Mouse (Mus musculus) CH12.LX (cell line): ENCODE data around the gene Nav3. TPM values are rescaled to one million over a fixed set of nuclear protein-coding genes. Genes with fewer than 3 reads are reported as not detected.

Experiments used
- DNase-seq: peaks from one replicate; pipeline ENCODE4 v3.0.0-alpha.2; 2013; ENCODE audit errors: extremely low read depth
- H3K27ac ChIP-seq: 2 replicates; pipeline ENCODE4 v1.5.1; 2012; ENCODE audit warnings: low read depth, mild to moderate bottlenecking, control low read depth, moderate library complexity; ENCODE audit not compliant: insufficient read depth
- H3K27me3 ChIP-seq: replicated peaks from 2 replicates; pipeline ENCODE3; 2012; ENCODE audit warnings: inconsistent platforms
- H3K36me3 ChIP-seq, 2 experiments: replicated peaks in 1 of 2; 2 replicates each; pipeline versions ENCODE3 to v1.6.1; 2012; ENCODE audit warnings: inconsistent platforms in 1 of 2, low read length in 1 of 2, mild to moderate bottlenecking in 1 of 2, mixed read lengths in 1 of 2, moderate library complexity in 1 of 2; ENCODE audit not compliant: control insufficient read depth in 1 of 2, insufficient read depth in 1 of 2
- H3K4me1 ChIP-seq, 2 experiments: 2 replicates each; pipeline ENCODE4 v1.6.1; 2012; ENCODE audit warnings: inconsistent platforms in 1 of 2, moderate library complexity in 1 of 2; ENCODE audit not compliant: insufficient read depth in 2 of 2, control insufficient read depth in 1 of 2
- H3K4me2 ChIP-seq: 2 replicates; pipeline ENCODE4 v1.6.1; 2012; ENCODE audit warnings: low read depth, mild to moderate bottlenecking, control low read depth; ENCODE audit not compliant: poor library complexity, insufficient read depth, severe bottlenecking
- H3K4me3 ChIP-seq, 3 experiments: fragments of 150-350 bp in 1 of 3; sonication (generic) in 1 of 3; replicated peaks in 1 of 3; 2 replicates each; pipeline versions ENCODE3 to v1.5.1; 2011 to 2012; ENCODE audit warnings: low read depth in 2 of 3, low read length in 2 of 3, mild to moderate bottlenecking in 2 of 3, moderate library complexity in 2 of 3, control low read depth in 1 of 3, improper control_type of control experiment in 1 of 3, inconsistent platforms in 1 of 3, mixed read lengths in 1 of 3; ENCODE audit not compliant: poor library complexity in 1 of 3
- H3K79me2 ChIP-seq: replicated peaks from 2 replicates; pipeline ENCODE4 v1.6.1; 2012; ENCODE audit warnings: mild to moderate bottlenecking, moderate library complexity; ENCODE audit not compliant: control insufficient read depth, poor library complexity, insufficient read depth, severe bottlenecking; ENCODE audit errors: extremely low read depth
- H3K9ac ChIP-seq: 2 replicates; pipeline ENCODE4 v1.6.1; 2012; ENCODE audit warnings: low read depth, mild to moderate bottlenecking, control low read depth, moderate library complexity; ENCODE audit not compliant: insufficient read depth
- H3K9me3 ChIP-seq: replicated peaks from 2 replicates; pipeline ENCODE3; 2012; ENCODE audit warnings: low read length, inconsistent platforms, mixed read lengths
- BHLHE40 ChIP-seq: IDR thresholded peaks from 2 replicates; pipeline ENCODE4 v1.6.1; 2011; ENCODE audit warnings: mild to moderate bottlenecking, low read depth, low read length, improper control_type of control experiment
- CHD1 ChIP-seq: IDR thresholded peaks from 2 replicates; pipeline ENCODE4 v1.6.1; 2012; ENCODE audit warnings: low read depth, low read length, improper control_type of control experiment, inconsistent platforms
- CHD2 ChIP-seq: IDR thresholded peaks from 2 replicates; pipeline ENCODE4 v1.6.1; 2011; ENCODE audit warnings: low read length, improper control_type of control experiment
- CTCF ChIP-seq, 2 experiments: IDR thresholded peaks in 1 of 2; conservative IDR thresholded peaks in 1 of 2; 2 replicates each; pipeline ENCODE4 v1.5.1; 2011 to 2012; ENCODE audit warnings: low read depth in 2 of 2, low read length in 2 of 2, improper control_type of control experiment in 1 of 2, inconsistent platforms in 1 of 2, mild to moderate bottlenecking in 1 of 2, moderate library complexity in 1 of 2
- E2F4 ChIP-seq: IDR thresholded peaks from 2 replicates; pipeline ENCODE4 v1.6.1; 2011; ENCODE audit warnings: low read depth, low read length, improper control_type of control experiment; ENCODE audit not compliant: insufficient replicate concordance
- EP300 ChIP-seq: IDR thresholded peaks from 2 replicates; pipeline ENCODE4 v1.6.1; 2011; ENCODE audit warnings: low read length, improper control_type of control experiment
- ETS1 ChIP-seq: conservative IDR thresholded peaks from 2 replicates; pipeline ENCODE4 v1.6.1; 2012; ENCODE audit warnings: low read depth, mild to moderate bottlenecking, inconsistent platforms, low read length, improper control_type of control experiment, moderate library complexity
- HCFC1 ChIP-seq: IDR thresholded peaks from 2 replicates; pipeline ENCODE4 v1.6.1; 2012; ENCODE audit warnings: low read depth, mild to moderate bottlenecking, inconsistent platforms, low read length, improper control_type of control experiment
- IRF4 ChIP-seq: IDR thresholded peaks from 2 replicates; pipeline ENCODE4 v1.6.1; 2014; ENCODE audit warnings: low read depth, mild to moderate bottlenecking, inconsistent platforms, low read length, improper control_type of control experiment
- JUN ChIP-seq: IDR thresholded peaks from 2 replicates; pipeline ENCODE4 v1.6.1; 2011; ENCODE audit warnings: low read depth, mild to moderate bottlenecking, low read length, improper control_type of control experiment, moderate library complexity; ENCODE audit not compliant: insufficient read depth
- JUND ChIP-seq: conservative IDR thresholded peaks from 2 replicates; pipeline ENCODE4 v1.6.1; 2011; ENCODE audit warnings: low read depth, low read length, improper control_type of control experiment
- KAT2A ChIP-seq: IDR thresholded peaks from 2 replicates; pipeline ENCODE4 v1.6.1; 2012; ENCODE audit warnings: low read length, improper control_type of control experiment, inconsistent platforms; ENCODE audit not compliant: insufficient replicate concordance
- MAFK ChIP-seq: IDR thresholded peaks from 2 replicates; pipeline ENCODE4 v1.6.1; 2011; ENCODE audit warnings: low read length, improper control_type of control experiment; ENCODE audit not compliant: insufficient replicate concordance
- MAX ChIP-seq: IDR thresholded peaks from 2 replicates; pipeline ENCODE4 v1.6.1; 2011; ENCODE audit warnings: low read length, improper control_type of control experiment
- MXI1 ChIP-seq: IDR thresholded peaks from 2 replicates; pipeline ENCODE4 v1.6.1; 2011; ENCODE audit warnings: mild to moderate bottlenecking, low read depth, low read length, improper control_type of control experiment
- MYC ChIP-seq: IDR thresholded peaks from 2 replicates; pipeline ENCODE4 v1.6.1; 2011; ENCODE audit warnings: low read depth, mild to moderate bottlenecking, improper control_type of control experiment, low read length
- POLR2A ChIP-seq: IDR thresholded peaks from 2 replicates; pipeline ENCODE4 v1.6.1; 2011; ENCODE audit warnings: low read depth, mild to moderate bottlenecking, improper control_type of control experiment, low read length
- POLR2AphosphoS2 ChIP-seq: IDR thresholded peaks from 2 replicates; pipeline ENCODE4 v1.6.1; 2011; ENCODE audit warnings: low read depth, low read length, improper control_type of control experiment
- SIN3A ChIP-seq: IDR thresholded peaks from 2 replicates; pipeline ENCODE4 v1.6.1; 2012; ENCODE audit warnings: low read length, improper control_type of control experiment, inconsistent platforms
- SMC3 ChIP-seq: IDR thresholded peaks from 2 replicates; pipeline ENCODE4 v1.6.1; 2011; ENCODE audit warnings: low read depth, low read length, improper control_type of control experiment
- UBTF ChIP-seq: IDR thresholded peaks from 2 replicates; pipeline ENCODE4 v1.6.1; 2012; ENCODE audit warnings: low read depth, mild to moderate bottlenecking, inconsistent platforms, low read length, improper control_type of control experiment, moderate library complexity
- USF2 ChIP-seq: conservative IDR thresholded peaks from 2 replicates; pipeline ENCODE4 v1.6.1; 2011; ENCODE audit warnings: low read depth, low read length, improper control_type of control experiment
- ZKSCAN1 ChIP-seq: IDR thresholded peaks from 2 replicates; pipeline ENCODE4 v1.6.1; 2012; ENCODE audit warnings: low read depth, inconsistent platforms, low read length, improper control_type of control experiment, borderline replicate concordance
- ZNF384 ChIP-seq: IDR thresholded peaks from 2 replicates; pipeline ENCODE4 v1.6.1; 2012; ENCODE audit warnings: low read depth, low read length, improper control_type of control experiment, inconsistent platforms
- dilution Hi-C: fragments of 300-500 bp; cut with MboI; formaldehyde crosslinking; loops from 2 replicates; pipeline ENCODE4 v1.14.3; 2020; ENCODE audit warnings: low sequenced_read_pairs; ENCODE audit not compliant: extremely low pct_unique_long_range_greater_than_20kb, extremely low pct_ligation_motif_present
- in situ Hi-C: fragments of 300-500 bp; cut with MboI; formaldehyde crosslinking; loops from 3 replicates; pipeline ENCODE4 v1.14.3; 2019; ENCODE audit warnings: low sequenced_read_pairs, low pct_ligation_motif_present, low pct_unique_long_range_greater_than_20kb, mixed read lengths
- polyA plus RNA-seq: library from polyadenylated mRNA; unstranded; fragments of >175 nt; gene quantifications from 2 replicates; pipeline ENCODE4 v1.2.1, GENCODE M21; 2012; ENCODE audit warnings: low read depth; ENCODE audit not compliant: insufficient read length
- total RNA-seq, 2 experiments: library from RNA; depleted of rRNA; stranded (reverse); fragments of 300-350 nt in 1 of 2; fragments of >200 nt in 1 of 2; gene quantifications; 2 replicates each; pipeline ENCODE4 v1.2.3; 2012 to 2014

Gene Nav3
- total and polyA plus RNA-seq, 3 experiments = 0.03 TPM; not detected in 2

DNA sequence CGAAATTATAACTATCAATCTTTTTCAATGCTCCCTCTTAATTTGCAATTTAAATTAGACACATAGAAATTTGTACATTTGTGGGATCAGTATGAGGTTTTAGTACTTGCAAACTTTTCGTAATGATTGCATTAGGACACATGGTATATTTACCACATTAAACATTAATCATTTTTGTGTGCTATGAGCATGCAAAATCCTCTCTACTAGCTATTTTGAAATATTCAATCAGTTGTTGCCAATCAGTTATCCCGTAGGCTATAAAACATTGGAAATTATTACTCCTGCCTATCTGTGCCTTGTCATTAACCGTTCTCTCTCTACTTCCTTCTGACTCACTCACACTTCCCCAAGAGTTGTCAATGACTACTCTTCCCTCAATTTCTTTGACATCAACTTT, 579.9 kb downstream of the Nav3 start:
- Histone ChIP-seq H3K4me1 (no peaks in the 10 kb centered on the region), H3K9ac (no peak overlapping the region), H3K36me3 (no peaks in the 10 kb centered on the region), H3K4me3 (no peak overlapping the region), H3K27ac (no peak overlapping the region), H3K27me3 (no peaks in the 10 kb centered on the region), H3K79me2 (no peaks in the 10 kb centered on the region), H3K4me2 (no peak overlapping the region)
- dilution Hi-C loops = no loop called here
- in situ Hi-C loops = no loop called here
- no peak for DNase-seq
- no peak for TF ChIP-seq MAFK
- no peak for TF ChIP-seq KAT2A
- TF ChIP-seq CHD2 = no peak
- TF ChIP-seq ZKSCAN1 = no peak
- TF ChIP-seq UBTF = no peak
- TF ChIP-seq USF2 = no peak
- TF ChIP-seq CHD1 = no peak
- TF ChIP-seq, all 38 proteins: peak for 0
- no peaks in the 10 kb centered on the region for H3K9me3 ChIP-seq

DNA sequence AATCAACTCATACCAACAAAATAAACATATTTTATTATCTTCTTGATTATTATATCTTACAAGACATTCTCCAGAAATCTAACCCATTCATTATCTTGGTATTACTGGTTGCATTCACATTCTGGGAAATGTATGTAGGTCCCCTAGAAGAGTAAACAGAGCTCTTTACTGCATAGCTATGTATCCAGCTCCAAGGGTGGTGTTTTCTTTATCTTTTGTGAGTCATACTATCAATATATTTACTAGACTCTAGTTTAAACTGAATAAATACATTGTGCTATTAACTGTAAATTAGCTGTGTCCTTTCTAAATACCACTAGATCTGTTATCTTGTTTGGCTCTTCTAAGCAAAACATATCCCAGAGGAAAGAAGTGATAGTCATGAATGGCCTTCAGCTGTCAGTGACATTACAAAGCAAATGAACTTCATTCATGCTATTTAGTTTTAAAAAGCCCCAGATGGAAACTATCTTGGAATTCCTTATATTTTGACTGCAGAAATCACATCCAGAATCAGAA, 580.6 kb downstream of the Nav3 start:
- Histone ChIP-seq H3K4me3 (no peak overlapping the region), H3K4me1 (no peaks in the 10 kb centered on the region), H3K9ac (no peak overlapping the region), H3K27ac (no peak overlapping the region), H3K4me2 (no peak overlapping the region), H3K36me3 (no peaks in the 10 kb centered on the region), H3K9me3 (no peaks in the 10 kb centered on the region), H3K79me2 (no peaks in the 10 kb centered on the region), H3K27me3 (no peaks in the 10 kb centered on the region)
- TF ChIP-seq E2F4 (no peak), UBTF (no peak), EP300 (no peak), HCFC1 (no peak), SMC3 (no peak), MAX (no peak), SIN3A (no peak), CHD2 (no peak), ZNF384 (no peak)
- dilution Hi-C loops (no loop called here), in situ Hi-C loops (no loop called here)
- no peak for DNase-seq

DNA sequence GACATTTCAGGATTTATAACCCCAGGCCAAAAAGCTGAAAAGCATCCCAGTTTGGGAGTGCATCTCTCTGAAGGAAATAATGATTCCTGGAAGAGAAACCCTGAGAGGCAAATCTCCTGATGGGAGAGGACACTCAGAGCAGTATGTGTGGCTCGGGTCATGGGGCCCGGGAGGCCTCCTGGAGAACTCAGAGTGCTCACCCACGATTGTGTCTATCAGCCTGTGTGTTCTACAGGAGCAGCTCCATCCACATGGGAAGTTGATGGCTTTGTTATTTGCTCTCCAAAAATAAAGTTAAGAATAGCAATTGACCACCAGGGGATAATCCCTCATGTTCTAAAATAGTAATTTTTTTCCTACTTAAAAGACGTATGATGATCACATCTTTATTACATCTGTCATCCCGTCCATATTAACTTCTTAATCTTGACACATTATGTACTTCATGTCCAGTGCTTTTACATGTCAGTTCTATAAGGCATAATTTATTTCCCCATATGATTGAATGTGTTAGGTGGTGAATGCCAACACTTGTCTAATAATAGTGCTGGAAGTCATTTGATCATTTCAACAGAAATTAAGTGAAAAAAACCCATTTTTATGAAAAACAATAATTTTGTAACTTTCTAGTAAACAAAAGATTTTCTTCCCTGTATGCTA, 581.2 kb downstream of the Nav3 start:
- dilution Hi-C loops = no loop called here

More for the DNA sequence above, 581.2 kb downstream of the Nav3 start:
- H3K4me3 ChIP-seq = no peak overlapping the region
- in situ Hi-C loops = no loop called here
- H3K9me3 ChIP-seq = no peaks in the 10 kb centered on the region
- no peak for DNase-seq
- no peak overlapping the region for H3K9ac ChIP-seq
- no peak overlapping the region for H3K4me2 ChIP-seq
- no peak for TF ChIP-seq IRF4
- TF ChIP-seq MAX = no peak
- no peak for TF ChIP-seq UBTF
- TF ChIP-seq MYC = no peak
- TF ChIP-seq CTCF (conservative IDR thresholded peaks at IDR 0.05 in 1 of 2, IDR thresholded peaks at IDR 0.05 in 1 of 2; ENCODE audit: low read depth in 2 of 2, low read length in 2 of 2) = no peak
- TF ChIP-seq POLR2A = no peak
- no peak for TF ChIP-seq MAFK
- no peak for TF ChIP-seq ETS1
- TF ChIP-seq E2F4 = no peak
- TF ChIP-seq JUN = no peak
- TF ChIP-seq MXI1 = no peak
- no peak for TF ChIP-seq BHLHE40
- no peak for TF ChIP-seq EP300
- TF ChIP-seq ZKSCAN1 = no peak
- no peak for TF ChIP-seq POLR2AphosphoS2
- no peak for TF ChIP-seq CHD2
- TF ChIP-seq JUND = no peak
- H3K36me3 ChIP-seq = no peaks in the 10 kb centered on the region
- no peaks in the 10 kb centered on the region for H3K79me2 ChIP-seq
- H3K4me1 ChIP-seq = no peaks in the 10 kb centered on the region
- no peak overlapping the region for H3K27ac ChIP-seq
- H3K27me3 ChIP-seq = no peaks in the 10 kb centered on the region
